Mouse (Mus musculus) embryonic facial prominence, embryonic 14.5 days (tissue): ENCODE measurements around the gene Sec23ip. TPM values are rescaled to one million over a fixed set of nuclear protein-coding genes. Genes with fewer than 3 reads are reported as not detected.

Experiments used
- ATAC-seq: fragments of 200-750 bp; cut with Nextera tagmentation; 2 replicates; pipeline ENCODE4 v1.8.0; 2017; ENCODE audit warnings: low read depth, moderate number of reproducible peaks, moderate TSS enrichment
- DNase-seq: peaks from one replicate; pipeline ENCODE4 v3.0.0-alpha.2; 2015; ENCODE audit warnings: low spot score
- H3K27ac ChIP-seq: fragments of 300-500 bp; sonication (generic); replicated peaks from 2 replicates; pipeline ENCODE4 v1.5.1; 2014; ENCODE audit warnings: low read depth, mild to moderate bottlenecking, low read length, moderate library complexity
- H3K27me3 ChIP-seq: fragments of 300-500 bp; sonication (generic); replicated peaks from 2 replicates; pipeline ENCODE4 v1.6.1; 2014; ENCODE audit warnings: low read length; ENCODE audit not compliant: control insufficient read depth, insufficient read depth
- H3K36me3 ChIP-seq: fragments of 300-500 bp; sonication (generic); 2 replicates; pipeline ENCODE4 v1.6.1; 2014; ENCODE audit warnings: low read length, mixed read lengths; ENCODE audit not compliant: control insufficient read depth, insufficient read depth
- H3K4me1 ChIP-seq: fragments of 300-500 bp; sonication (generic); 2 replicates; pipeline ENCODE4 v1.6.1; 2014; ENCODE audit warnings: antibody characterized with exemption, low read length; ENCODE audit not compliant: control insufficient read depth, insufficient read depth
- H3K4me2 ChIP-seq: fragments of 300-500 bp; sonication (generic); 2 replicates; pipeline ENCODE4 v1.6.1; 2014; ENCODE audit warnings: low read depth, mild to moderate bottlenecking, low read length, moderate library complexity, mixed read lengths
- H3K4me3 ChIP-seq: fragments of 300-500 bp; sonication (generic); 2 replicates; pipeline ENCODE4 v1.5.1; 2014; ENCODE audit warnings: low read depth, mild to moderate bottlenecking, low read length
- H3K9ac ChIP-seq: fragments of 300-500 bp; sonication (generic); 2 replicates; pipeline ENCODE4 v1.6.1; 2014; ENCODE audit warnings: low read depth, mild to moderate bottlenecking, low read length, moderate library complexity, mixed read lengths
- H3K9me3 ChIP-seq: fragments of 300-500 bp; sonication (generic); 2 replicates; pipeline ENCODE4 v1.6.1; 2016; ENCODE audit warnings: low read length; ENCODE audit not compliant: control insufficient read depth
- WGBS: fragments of 180-500 bp; shearing (Covaris S2); extraction: QIAGEN DNeasy Blood & Tissue Kit; methylation state at CpG from one replicate; pipeline ENCODE4 v1.1.7; 2014; 5-methylcytosine and 5-hydroxymethylcytosine counted together
- microRNA-seq: library from miRNA; unstranded; fragments of <30 nt; microRNA quantifications from one replicate; pipeline ENCODE4, GENCODE M21; 2016; ENCODE audit warnings: borderline number of aligned reads
- polyA plus RNA-seq: library from polyadenylated mRNA; unstranded; fragments of >200 nt; fragmentation: Nextera tagmentation; extraction: Ambion mirVana; gene quantifications from 2 replicates; pipeline ENCODE4 v1.2.1, GENCODE M21; 2014

The Sec23ip gene
- polyA plus RNA-seq, 1 experiment from 2014 or later: 37.5 TPM

DNA sequence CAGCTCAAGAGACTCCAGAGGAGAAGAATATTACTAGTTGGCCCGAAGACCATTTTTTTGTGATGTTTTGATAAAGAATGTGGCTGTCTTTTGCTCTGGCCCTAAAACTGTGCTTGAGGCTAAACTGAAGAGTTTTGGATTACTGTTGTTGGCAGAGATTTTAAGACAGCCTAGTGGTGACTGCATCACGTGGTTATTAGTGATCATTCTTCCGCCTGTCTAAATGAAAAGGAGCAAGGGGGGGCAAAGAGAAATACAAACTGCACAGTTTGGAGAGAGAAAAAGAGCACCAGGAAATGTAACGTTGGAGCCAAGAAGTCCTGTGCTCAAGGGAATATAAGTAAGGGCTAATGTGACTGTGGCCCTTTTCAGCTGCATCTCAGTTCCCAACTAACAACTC lies 48.7 kb downstream of the Sec23ip start:
- Histone ChIP-seq H3K9me3 (no peaks in the 10 kb centered on the region), H3K27me3 (no peaks in the 10 kb centered on the region), H3K27ac (no peak overlapping the region), H3K4me1 (no peaks in the 10 kb centered on the region), H3K4me2 (no peak overlapping the region), H3K9ac (no peak overlapping the region), H3K36me3 (no peaks in the 10 kb centered on the region), H3K4me3 (no peak overlapping the region)
- ATAC-seq (no peak), DNase-seq (peak; percentile 2)
- 64% methylated on average over 4 of the region's 4 CpGs for WGBS

DNA sequence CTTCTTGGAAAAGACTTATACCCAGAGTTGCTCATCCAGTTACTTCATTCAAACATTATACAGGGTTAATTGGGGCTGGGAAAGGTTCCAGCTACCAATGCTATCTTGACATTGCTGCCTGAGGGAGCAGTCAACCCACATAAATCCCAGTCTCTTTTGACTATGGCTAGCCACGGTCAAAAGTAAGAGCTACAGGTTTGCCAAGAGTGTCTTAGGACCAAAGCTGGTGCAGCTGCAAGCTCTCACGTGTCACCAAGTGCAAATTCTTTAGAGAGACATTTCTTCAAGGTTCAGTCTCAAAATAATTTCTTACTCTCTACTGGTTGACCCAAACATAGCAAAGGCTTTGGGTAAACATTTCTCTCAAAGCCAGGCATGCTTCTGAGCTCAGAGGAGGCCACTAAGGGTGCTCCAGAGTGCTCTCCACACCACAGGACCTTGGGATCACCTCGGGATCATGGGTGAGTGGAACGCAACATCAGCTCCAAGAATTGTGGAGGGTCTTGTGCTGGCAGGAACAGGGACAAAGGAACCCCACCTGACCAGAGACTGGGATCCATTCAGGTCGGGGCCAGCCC lies 80.3 kb downstream of the Sec23ip start:
- Histone ChIP-seq H3K4me2 (no peak overlapping the region), H3K36me3 (no peaks in the 10 kb centered on the region), H3K4me3 (no peak overlapping the region), H3K9me3 (no peaks in the 10 kb centered on the region), H3K9ac (no peak overlapping the region), H3K27me3 (no peaks in the 10 kb centered on the region), H3K27ac (no peak overlapping the region), H3K4me1 (no peaks in the 10 kb centered on the region)
- DNase-seq (peak; percentile 7), ATAC-seq (no peak)
- 80% methylated on average over 5 of the region's 5 CpGs for WGBS

DNA sequence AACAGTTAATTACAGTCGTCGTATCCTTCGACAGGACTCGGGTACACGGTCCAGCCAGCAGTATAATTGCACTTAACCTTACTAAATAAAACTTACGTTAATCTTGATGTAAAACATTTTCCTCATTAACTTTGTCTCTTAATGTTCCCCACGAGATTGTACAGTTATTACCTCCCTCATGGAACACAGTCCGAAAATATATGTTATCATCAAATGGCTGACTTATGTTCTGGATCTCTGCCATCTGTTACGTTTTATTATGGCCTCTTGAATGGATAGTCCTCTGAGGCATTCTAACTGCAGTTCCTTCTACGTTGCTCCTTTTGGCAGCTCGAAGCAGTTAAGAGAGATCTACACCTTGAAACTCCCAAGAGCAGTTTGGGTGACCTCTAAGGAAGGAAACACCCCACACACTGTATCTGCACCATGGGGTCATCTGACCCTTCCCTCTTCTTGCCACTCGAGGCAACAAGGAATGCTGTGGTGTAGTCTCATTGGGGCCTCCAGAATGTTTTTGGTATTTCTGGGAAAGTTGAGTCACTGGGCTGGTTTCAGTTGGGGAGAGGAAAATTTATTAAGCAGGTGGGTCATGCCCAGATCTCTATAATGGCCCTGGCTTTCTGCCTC lies 87.8 kb downstream of the Sec23ip start:
- Histone ChIP-seq H3K4me3 (no peak overlapping the region), H3K9ac (no peak overlapping the region), H3K4me2 (no peak overlapping the region), H3K27me3 (no peaks in the 10 kb centered on the region), H3K9me3 (no peaks in the 10 kb centered on the region), H3K36me3 (no peaks in the 10 kb centered on the region), H3K27ac (no peak overlapping the region), H3K4me1 (no peaks in the 10 kb centered on the region)
- DNase-seq (no peak), ATAC-seq (no peak)
- WGBS: 66% methylated on average over 12 of the region's 12 CpGs

DNA sequence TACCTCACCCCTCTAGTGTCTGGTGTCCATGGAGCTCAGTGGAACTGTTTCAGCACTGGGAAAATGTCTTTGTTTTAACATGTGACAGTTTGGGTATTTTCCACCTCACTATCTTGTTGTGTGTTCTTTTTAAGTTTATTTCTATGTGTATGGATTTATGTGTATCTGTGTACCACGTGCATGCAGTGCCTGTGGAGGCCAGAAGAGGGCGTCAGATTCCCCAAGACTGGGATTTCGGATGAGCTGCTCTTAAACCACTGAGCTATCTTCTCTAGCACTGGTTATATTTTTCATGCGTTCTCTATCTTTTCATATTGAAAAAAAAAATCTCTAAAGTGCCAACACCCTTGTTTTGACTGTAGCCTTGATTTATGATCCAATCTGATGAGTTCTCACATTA lies 88.5 kb downstream of the Sec23ip start:
- no peaks in the 10 kb centered on the region for H3K27me3 ChIP-seq
- no peak overlapping the region for H3K27ac ChIP-seq
- no peak overlapping the region for H3K9ac ChIP-seq
- 76% methylated on average over 4 of the region's 4 CpGs for WGBS
- no peaks in the 10 kb centered on the region for H3K9me3 ChIP-seq
- H3K4me2 ChIP-seq: no peak overlapping the region
- H3K4me1 ChIP-seq: no peaks in the 10 kb centered on the region
- no peaks in the 10 kb centered on the region for H3K36me3 ChIP-seq
- no peak for DNase-seq
- ATAC-seq: no peak
- H3K4me3 ChIP-seq: no peak overlapping the region

Small RNAs within 50 kb of the gene (microRNA-seq; reads per million reads assigned to microRNA genes)
- not detected for gene Gm25778

Other genes starting within 250 kb of the Sec23ip start
- 21.7 and 23.6 TPM in 2 replicates for gene Bag3, start 221.3 kb upstream of the Sec23ip start, polyA plus RNA-seq
- 20.1 and 24.1 TPM in 2 replicates for gene Inpp5f, start 133.6 kb upstream of the Sec23ip start, polyA plus RNA-seq
- 57.9 and 62.9 TPM in 2 replicates for gene Mcmbp, start 4.4 kb upstream of the Sec23ip start, polyA plus RNA-seq